Mouse (Mus musculus) G1E (cell line): ENCODE results near the gene Misp.

Experiments used
- CTCF ChIP-seq: IDR thresholded peaks from 2 replicates; pipeline ENCODE4 v1.5.1; 2012; ENCODE audit warnings: low read depth, low read length, inconsistent platforms, mixed read lengths
- POLR2AphosphoS5 ChIP-seq: IDR thresholded peaks from 2 replicates; pipeline ENCODE4 v1.6.1; 2012; ENCODE audit warnings: low read depth, low read length, inconsistent platforms; ENCODE audit not compliant: insufficient replicate concordance

DNA sequence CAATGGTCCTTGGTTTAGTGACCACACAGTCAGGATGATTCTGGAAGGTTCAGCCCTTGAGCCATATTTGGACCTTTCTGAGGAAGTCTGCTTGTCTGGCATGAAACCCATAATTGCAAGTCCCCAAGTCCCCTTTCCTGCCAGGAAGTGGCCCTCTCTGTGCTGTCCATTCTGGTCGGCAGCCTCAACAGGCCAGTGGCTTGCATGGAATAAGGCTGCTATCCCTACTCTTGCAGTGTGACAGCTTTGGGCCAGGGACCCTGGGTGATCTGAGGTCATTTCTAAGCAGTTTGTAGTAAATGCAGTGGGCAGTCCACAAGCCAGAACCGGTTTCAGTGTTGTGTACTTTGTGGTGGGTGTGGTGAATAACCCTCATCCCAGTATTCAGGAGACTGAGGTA, 17.4 kb downstream of the Misp start:
- TF ChIP-seq CTCF, result no peak
- TF ChIP-seq POLR2AphosphoS5, result no peak
